Mouse (Mus musculus) ES-Bruce4 (cell line): ENCODE measurements at regions not wholly inside any gene's neighbourhood (a gene's known extent, or its start where the extent isn't known, plus 50 kb on each side); places are given as distances from the start of the nearest gene placed in this dataset.

ENCODE experiments used
- CTCF ChIP-seq: IDR thresholded peaks from one replicate; pipeline ENCODE4 v1.8.1; 2011; ENCODE audit warnings: low read depth, low read length
- EP300 ChIP-seq: IDR thresholded peaks from 2 replicates; pipeline ENCODE4 v1.6.1; 2011; ENCODE audit warnings: low read depth, low read length; ENCODE audit not compliant: insufficient read depth

DNA sequence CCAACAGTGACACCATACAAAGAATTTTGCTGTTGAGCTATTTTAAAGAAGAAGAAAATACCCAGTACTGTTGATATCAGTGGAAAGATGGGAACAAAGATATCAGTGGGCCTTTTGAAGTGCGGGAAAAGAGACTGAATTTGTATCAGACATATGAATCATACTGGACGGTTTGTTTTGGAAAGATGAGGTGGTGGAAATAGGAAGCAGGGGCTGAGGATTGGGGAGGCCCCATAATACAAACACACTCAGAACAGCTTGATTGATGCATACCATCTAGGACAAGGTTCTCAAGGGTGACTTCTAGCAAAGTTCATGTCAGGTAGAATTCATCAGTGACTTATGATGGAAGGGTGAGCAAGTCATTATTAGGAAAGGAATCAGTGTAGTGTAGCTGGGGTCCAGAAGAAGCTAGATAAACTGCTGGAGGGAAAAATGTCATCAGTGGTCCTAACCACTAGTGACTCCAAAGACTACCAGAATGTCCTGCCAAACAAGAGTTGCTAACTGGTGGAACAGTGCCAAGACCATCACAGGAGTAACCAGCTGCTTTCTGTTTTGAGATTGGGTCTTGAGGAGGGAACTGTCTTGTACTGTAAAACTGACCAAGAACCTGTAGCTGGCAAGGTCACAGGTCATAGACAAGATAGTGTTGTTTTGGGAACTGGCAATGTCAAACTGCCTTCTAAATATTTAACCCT, 176.0 kb upstream of the Zc3h12c start:
- TF ChIP-seq CTCF (no peak), EP300 (no peak)
